Mouse (Mus musculus): ENCODE measurements around the gene Cep135.

Gene Cep135

GRCm38 (mm10) chr5:76588551-76589283 is at the start of gene Cep135:
Gene Cep135 (plus strand): TSS chr5:76588698.
- DNase-seq (ENCODE audit: low read depth, low spot score), result peak; percentile 84

GRCm38 (mm10) chr5:76540181-76540580 is 48.3 kb upstream of the Cep135 start:
- no peak for DNase-seq (ENCODE audit: low read depth, low spot score)

- no peak for DNase-seq (ENCODE audit: low read depth, low spot score)
Observed at GRCm38 (mm10) chr5:76540842-76541241, 47.7 kb upstream of the Cep135 start.

GRCm38 (mm10) chr5:76543200-76543599 is 45.3 kb upstream of the Cep135 start:
- no peak for DNase-seq (ENCODE audit: low read depth, low spot score)

- no peak for DNase-seq (ENCODE audit: low read depth, low spot score)
Observed at GRCm38 (mm10) chr5:76550426-76550825, 38.1 kb upstream of the Cep135 start.

- DNase-seq (ENCODE audit: low read depth, low spot score), result peak; percentile 81
Observed at GRCm38 (mm10) chr5:76565321-76565720, 23.2 kb upstream of the Cep135 start.

- DNase-seq (ENCODE audit: low read depth, low spot score), result no peak
Observed at GRCm38 (mm10) chr5:76574251-76574650, 14.2 kb upstream of the Cep135 start.

GRCm38 (mm10) chr5:76577026-76577425 is 11.5 kb upstream of the Cep135 start:
- DNase-seq (ENCODE audit: low read depth, low spot score), result no peak

GRCm38 (mm10) chr5:76585378-76585777 is 3.1 kb upstream of the Cep135 start:
- DNase-seq (ENCODE audit: low read depth, low spot score), result no peak

GRCm38 (mm10) chr5:76589311-76589710 is 813 bp downstream of the Cep135 start:
- DNase-seq (ENCODE audit: low read depth, low spot score), result no peak

- no peak for DNase-seq (ENCODE audit: low read depth, low spot score)
Observed at GRCm38 (mm10) chr5:76590009-76590408, 1.5 kb downstream of the Cep135 start.

GRCm38 (mm10) chr5:76591885-76592284 is 3.4 kb downstream of the Cep135 start:
- no peak for DNase-seq (ENCODE audit: low read depth, low spot score)

GRCm38 (mm10) chr5:76609702-76610370 is 21.3 kb downstream of the Cep135 start:
- DNase-seq (ENCODE audit: low read depth, low spot score), result no peak

- no peak for DNase-seq (ENCODE audit: low read depth, low spot score)
Observed at GRCm38 (mm10) chr5:76612867-76613499, 24.5 kb downstream of the Cep135 start.

- no peak for DNase-seq (ENCODE audit: low read depth, low spot score)
Observed at GRCm38 (mm10) chr5:76615276-76615675, 26.8 kb downstream of the Cep135 start.

GRCm38 (mm10) chr5:76616196-76616747 is 27.8 kb downstream of the Cep135 start:
- no peak for DNase-seq (ENCODE audit: low read depth, low spot score)

- no peak for DNase-seq (ENCODE audit: low read depth, low spot score)
Observed at GRCm38 (mm10) chr5:76618750-76619149, 30.3 kb downstream of the Cep135 start.

GRCm38 (mm10) chr5:76623759-76624158 is 35.3 kb downstream of the Cep135 start:
- no peak for DNase-seq (ENCODE audit: low read depth, low spot score)

GRCm38 (mm10) chr5:76627770-76628169 is 39.3 kb downstream of the Cep135 start:
- no peak for DNase-seq (ENCODE audit: low read depth, low spot score)

GRCm38 (mm10) chr5:76634012-76634411 is 45.5 kb downstream of the Cep135 start:
- DNase-seq (ENCODE audit: low read depth, low spot score), result no peak

- DNase-seq (ENCODE audit: low read depth, low spot score), result no peak
Observed at GRCm38 (mm10) chr5:76635592-76635991, 47.1 kb downstream of the Cep135 start.

GRCm38 (mm10) chr5:76642076-76642475 is 53.6 kb downstream of the Cep135 start:
- no peak for DNase-seq (ENCODE audit: low read depth, low spot score)

Data from CD4-positive helper T cell, adult 2 months (primary cell).